Mouse (Mus musculus) midbrain, embryonic 10.5 days (tissue): ENCODE measurements around the gene Rgs12. TPM values are rescaled to one million over a fixed set of nuclear protein-coding genes. Genes with fewer than 3 reads are reported as not detected.

Experiments used
- DNase-seq: peaks from one replicate; pipeline ENCODE4 v3.0.0-alpha.2; 2017; ENCODE audit warnings: low spot score
- H3K27ac ChIP-seq: fragments of 300-500 bp; sonication (generic); replicated peaks from 2 replicates; pipeline ENCODE4 v1.5.1; 2016; ENCODE audit warnings: mild to moderate bottlenecking
- H3K27me3 ChIP-seq: fragments of 300-500 bp; sonication (generic); 2 replicates; pipeline ENCODE4 v1.6.1; 2016; ENCODE audit warnings: low read depth, mild to moderate bottlenecking; ENCODE audit not compliant: poor library complexity, severe bottlenecking
- H3K36me3 ChIP-seq: fragments of 300-500 bp; sonication (generic); 2 replicates; pipeline ENCODE4 v1.6.1; 2016; ENCODE audit warnings: mild to moderate bottlenecking, moderate library complexity
- H3K4me1 ChIP-seq: fragments of 300-500 bp; sonication (generic); 2 replicates; pipeline ENCODE4 v1.6.1; 2016
- H3K4me3 ChIP-seq: fragments of 300-500 bp; sonication (generic); 2 replicates; pipeline ENCODE4 v1.5.1; 2016; ENCODE audit warnings: mild to moderate bottlenecking, moderate library complexity
- H3K9me3 ChIP-seq: fragments of 300-500 bp; sonication (generic); replicated peaks from 2 replicates; pipeline ENCODE4 v1.6.1; 2016; ENCODE audit warnings: mild to moderate bottlenecking
- WGBS: fragments of 180-500 bp; shearing (Covaris S2); methylation state at CpG from one replicate; pipeline ENCODE4 v1.1.7; 2016; 5-methylcytosine and 5-hydroxymethylcytosine counted together
- microRNA-seq: library from miRNA; unstranded; fragments of <30 nt; microRNA quantifications from one replicate; pipeline ENCODE4, GENCODE M21; 2017
- polyA plus RNA-seq: library from polyadenylated mRNA; unstranded; fragments of >200 nt; fragmentation: Nextera tagmentation; extraction: Ambion mirVana; gene quantifications from 2 replicates; pipeline ENCODE4 v1.2.1, GENCODE M21; 2016

Rgs12 gene
- polyA plus RNA-seq, 1 experiment from 2014 or later: 62.9 TPM

GRCm38 (mm10) chr5:35088785-35089613, 139.8 kb downstream of the Rgs12 start:
- Histone ChIP-seq H3K36me3 (peaks cover 32% of the 10 kb centered on the region), H3K27me3 (no peaks in the 10 kb centered on the region), H3K4me3 (no peak overlapping the region), H3K4me1 (no peaks in the 10 kb centered on the region), H3K27ac (no peak overlapping the region), H3K9me3 (no peaks in the 10 kb centered on the region)
- 73% methylated on average over 9 of the region's 9 CpGs for WGBS
- DNase-seq: peak; percentile 65

Small RNAs within 50 kb of the gene (microRNA-seq; reads per million reads assigned to microRNA genes)
- gene Mir3097: 12.0 reads per million, percentile 25 among the genes with 10 or more reads in this experiment

Other genes starting within 250 kb of the Rgs12 start
- gene Htt, start 187.7 kb upstream of the Rgs12 start, polyA plus RNA-seq: 13.2 and 17.1 TPM in 2 replicates
- gene Msantd1, start 41.4 kb upstream of the Rgs12 start, polyA plus RNA-seq: 0.47 and 0.49 TPM in 2 replicates
- 0.28 and 0.53 TPM in 2 replicates for gene Hgfac, start 92.1 kb downstream of the Rgs12 start, polyA plus RNA-seq
- 0.27 and 0.42 TPM in 2 replicates for gene Dok7, start 107.3 kb downstream of the Rgs12 start, polyA plus RNA-seq
- gene Lrpap1, start 156.3 kb downstream of the Rgs12 start, polyA plus RNA-seq: 84.5 and 105 TPM in 2 replicates